Mouse (Mus musculus) neural tube, embryonic 12.5 days (tissue): ENCODE data around the gene Sec11a. TPM values are rescaled to one million over a fixed set of nuclear protein-coding genes. Genes with fewer than 3 reads are reported as not detected.

Experiments
- ATAC-seq: fragments of 200-750 bp; cut with Nextera tagmentation; 2 replicates; pipeline ENCODE4 v1.8.0; 2017; ENCODE audit warnings: low read depth, mild to moderate bottlenecking, moderate TSS enrichment, moderate library complexity; ENCODE audit not compliant: low FRiP score
- H3K27ac ChIP-seq: fragments of 300-500 bp; sonication (generic); 2 replicates; pipeline ENCODE4 v1.5.1; 2016
- H3K27me3 ChIP-seq: fragments of 300-500 bp; sonication (generic); replicated peaks from 2 replicates; pipeline ENCODE4 v1.6.1; 2016; ENCODE audit warnings: mild to moderate bottlenecking
- H3K36me3 ChIP-seq: fragments of 300-500 bp; sonication (generic); 2 replicates; pipeline ENCODE4 v1.6.1; 2016; ENCODE audit warnings: mild to moderate bottlenecking
- H3K4me1 ChIP-seq: fragments of 300-500 bp; sonication (generic); 2 replicates; pipeline ENCODE4 v1.6.1; 2016
- H3K4me2 ChIP-seq: fragments of 300-500 bp; sonication (generic); replicated peaks from 2 replicates; pipeline ENCODE4 v1.6.1; 2016; ENCODE audit warnings: mild to moderate bottlenecking
- H3K4me3 ChIP-seq: fragments of 300-500 bp; sonication (generic); 2 replicates; pipeline ENCODE4 v1.5.1; 2016
- H3K9ac ChIP-seq: fragments of 300-500 bp; sonication (generic); 2 replicates; pipeline ENCODE4 v1.6.1; 2016; ENCODE audit warnings: mild to moderate bottlenecking
- H3K9me3 ChIP-seq: fragments of 300-500 bp; sonication (generic); 2 replicates; pipeline ENCODE4 v1.6.1; 2016; ENCODE audit warnings: mild to moderate bottlenecking
- WGBS: fragments of 180-500 bp; shearing (Covaris S2); methylation state at CpG from one replicate; pipeline ENCODE4 v1.1.7; 2016; 5-methylcytosine and 5-hydroxymethylcytosine counted together
- polyA plus RNA-seq: library from polyadenylated mRNA; unstranded; fragments of >200 nt; fragmentation: Nextera tagmentation; extraction: Ambion mirVana; gene quantifications from 2 replicates; pipeline ENCODE4 v1.2.1, GENCODE M21; 2016

The Sec11a gene
- polyA plus RNA-seq, 1 experiment from 2014 or later = 170 TPM

- H3K4me1 ChIP-seq = peaks cover 9% of the 10 kb centered on the region
- no peaks in the 10 kb centered on the region for H3K9me3 ChIP-seq
- no peak overlapping the region for H3K4me2 ChIP-seq
- WGBS = 37% methylated on average over 9 of the region's 9 CpGs
- no peak overlapping the region for H3K4me3 ChIP-seq
- peaks cover 37% of the 10 kb centered on the region for H3K36me3 ChIP-seq
- no peak overlapping the region for H3K9ac ChIP-seq
- ATAC-seq = peak; percentile 85
- peak overlapping the region; percentile 43; the same call in 1 of the 2 replicates for H3K27ac ChIP-seq
- H3K27me3 ChIP-seq = no peaks in the 10 kb centered on the region
Measured at GRCm38 (mm10) chr7:80889021-80889511, 58.5 kb downstream of the Sec11a start.

GRCm38 (mm10) chr7:80888595-80888994 is 59.0 kb downstream of the Sec11a start:
- H3K4me3 ChIP-seq = no peak overlapping the region
- no peak overlapping the region for H3K4me2 ChIP-seq
- H3K9ac ChIP-seq = no peak overlapping the region
- H3K27ac ChIP-seq = peak overlapping the region; percentile 43; the same call in 1 of the 2 replicates
- H3K36me3 ChIP-seq = peaks cover 33% of the 10 kb centered on the region
- H3K27me3 ChIP-seq = no peaks in the 10 kb centered on the region
- no peaks in the 10 kb centered on the region for H3K9me3 ChIP-seq
- ATAC-seq = peak; percentile 29; the same call in 1 of the 2 replicates
- H3K4me1 ChIP-seq = peaks cover 9% of the 10 kb centered on the region
- 65% methylated on average over 7 of the region's 7 CpGs for WGBS

DNA sequence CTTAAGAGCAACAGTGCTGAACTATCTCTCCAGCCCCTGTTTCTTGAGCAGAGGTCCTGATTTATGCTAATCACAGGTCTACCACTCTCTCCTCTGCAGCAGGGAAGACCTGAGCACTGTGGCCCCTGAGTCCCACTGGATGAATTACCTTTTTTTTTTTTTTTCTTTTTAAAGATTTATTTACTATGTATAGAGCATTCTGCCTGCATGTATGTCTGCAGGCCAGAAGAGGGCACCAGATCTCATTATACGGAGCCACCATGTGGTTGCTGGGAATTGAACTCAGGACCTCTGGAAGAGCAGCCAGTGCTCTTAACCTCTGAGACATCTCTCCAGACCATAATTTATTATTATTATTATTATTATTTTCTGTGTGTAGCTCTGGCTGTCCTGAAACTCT is 61.9 kb downstream of the Sec11a start:
- Histone ChIP-seq H3K27ac (no peak overlapping the region), H3K9me3 (no peaks in the 10 kb centered on the region), H3K27me3 (no peaks in the 10 kb centered on the region), H3K4me3 (no peak overlapping the region), H3K4me1 (peaks cover 9% of the 10 kb centered on the region), H3K36me3 (0 out of 2 replicates have a peak, but pooled peaks cover 5% of the 10 kb centered on the region), H3K9ac (no peak overlapping the region), H3K4me2 (no peak overlapping the region)
- ATAC-seq = no peak
- 38% methylated on average over 1 of the region's 1 CpGs for WGBS

- no peak overlapping the region for H3K9ac ChIP-seq
- H3K27me3 ChIP-seq = no peaks in the 10 kb centered on the region
- H3K27ac ChIP-seq = no peak overlapping the region
- peak; percentile 59 for ATAC-seq
- H3K36me3 ChIP-seq = no peaks in the 10 kb centered on the region
- no peaks in the 10 kb centered on the region for H3K4me1 ChIP-seq
- 28% methylated on average over 14 of the region's 14 CpGs for WGBS
- H3K9me3 ChIP-seq = no peaks in the 10 kb centered on the region
- peak overlapping the region; percentile 31 for H3K4me2 ChIP-seq
- no peak overlapping the region for H3K4me3 ChIP-seq
Measured at GRCm38 (mm10) chr7:80882830-80883505, 64.6 kb downstream of the Sec11a start.

DNA sequence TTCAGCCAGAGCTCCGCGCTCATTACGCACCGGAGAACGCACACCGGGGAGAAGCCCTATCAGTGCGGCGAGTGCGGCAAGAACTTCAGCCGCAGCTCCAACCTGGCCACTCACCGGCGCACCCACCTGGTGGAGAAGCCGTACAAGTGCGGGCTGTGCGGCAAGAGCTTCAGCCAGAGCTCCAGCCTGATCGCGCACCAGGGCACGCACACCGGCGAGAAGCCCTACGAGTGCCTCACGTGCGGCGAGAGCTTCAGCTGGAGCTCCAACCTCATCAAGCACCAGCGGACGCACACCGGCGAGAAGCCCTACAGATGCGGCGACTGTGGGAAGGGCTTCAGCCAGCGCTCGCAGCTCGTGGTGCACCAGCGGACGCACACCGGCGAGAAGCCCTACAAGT is 71.9 kb downstream of the Sec11a start:
- Histone ChIP-seq H3K4me1 (no peaks in the 10 kb centered on the region), H3K4me3 (no peak overlapping the region), H3K4me2 (no peak overlapping the region), H3K27ac (no peak overlapping the region), H3K9me3 (no peaks in the 10 kb centered on the region), H3K27me3 (peaks cover 12% of the 10 kb centered on the region), H3K36me3 (peaks cover 61% of the 10 kb centered on the region), H3K9ac (no peak overlapping the region)
- no peak for ATAC-seq
- WGBS = 27% methylated on average over 37 of the region's 37 CpGs

- Histone ChIP-seq H3K9me3 (no peaks in the 10 kb centered on the region), H3K27me3 (peaks cover 12% of the 10 kb centered on the region), H3K9ac (no peak overlapping the region), H3K36me3 (peaks cover 80% of the 10 kb centered on the region), H3K4me2 (no peak overlapping the region), H3K27ac (no peak overlapping the region), H3K4me3 (no peak overlapping the region), H3K4me1 (no peaks in the 10 kb centered on the region)
- ATAC-seq = no peak
- 93% methylated on average over 2 of the region's 2 CpGs for WGBS
Measured at GRCm38 (mm10) chr7:80873631-80874030, 73.9 kb downstream of the Sec11a start.

GRCm38 (mm10) chr7:80873038-80873437 is 74.5 kb downstream of the Sec11a start:
- WGBS = 85% methylated on average over 5 of the region's 5 CpGs
- Histone ChIP-seq H3K27me3 (peaks cover 12% of the 10 kb centered on the region), H3K4me2 (no peak overlapping the region), H3K9me3 (no peaks in the 10 kb centered on the region), H3K4me3 (no peak overlapping the region), H3K36me3 (peaks cover 86% of the 10 kb centered on the region), H3K27ac (no peak overlapping the region), H3K9ac (no peak overlapping the region), H3K4me1 (no peaks in the 10 kb centered on the region)
- ATAC-seq = no peak

DNA sequence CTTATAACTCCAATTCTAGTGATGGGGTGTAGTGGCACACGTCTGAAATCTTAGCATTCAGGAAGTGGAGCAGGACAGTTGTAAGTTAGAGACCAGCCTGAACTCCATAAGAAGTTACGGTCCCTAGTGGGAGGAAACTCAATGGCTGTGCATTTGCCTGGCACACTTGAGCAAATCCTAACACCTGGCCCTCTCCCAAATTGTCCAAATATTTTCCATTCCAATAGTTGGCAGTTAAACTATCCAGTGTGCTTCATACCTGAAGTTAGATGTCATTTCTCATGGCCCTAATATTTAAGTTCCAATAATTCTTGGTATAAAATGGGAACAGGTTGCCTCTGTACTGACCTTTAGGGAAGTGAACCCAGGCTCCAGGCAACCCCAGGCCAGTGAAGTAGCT is 78.9 kb downstream of the Sec11a start:
- H3K27ac ChIP-seq = no peak overlapping the region
- H3K4me3 ChIP-seq = no peak overlapping the region
- H3K27me3 ChIP-seq = no peaks in the 10 kb centered on the region
- no peak overlapping the region for H3K9ac ChIP-seq
- 93% methylated on average over 2 of the region's 2 CpGs for WGBS
- H3K36me3 ChIP-seq = peaks cover 84% of the 10 kb centered on the region
- H3K4me2 ChIP-seq = no peak overlapping the region
- ATAC-seq = no peak
- H3K4me1 ChIP-seq = peaks cover 19% of the 10 kb centered on the region
- no peaks in the 10 kb centered on the region for H3K9me3 ChIP-seq

- H3K9me3 ChIP-seq = no peaks in the 10 kb centered on the region
- peaks cover 75% of the 10 kb centered on the region for H3K36me3 ChIP-seq
- H3K9ac ChIP-seq = no peak overlapping the region
- WGBS = 92% methylated on average over 7 of the region's 7 CpGs
- H3K27ac ChIP-seq = no peak overlapping the region
- no peaks in the 10 kb centered on the region for H3K27me3 ChIP-seq
- no peak for ATAC-seq
- H3K4me1 ChIP-seq = peaks cover 37% of the 10 kb centered on the region
- no peak overlapping the region for H3K4me2 ChIP-seq
- no peak overlapping the region for H3K4me3 ChIP-seq
Measured at GRCm38 (mm10) chr7:80866514-80867147, 80.9 kb downstream of the Sec11a start.

DNA sequence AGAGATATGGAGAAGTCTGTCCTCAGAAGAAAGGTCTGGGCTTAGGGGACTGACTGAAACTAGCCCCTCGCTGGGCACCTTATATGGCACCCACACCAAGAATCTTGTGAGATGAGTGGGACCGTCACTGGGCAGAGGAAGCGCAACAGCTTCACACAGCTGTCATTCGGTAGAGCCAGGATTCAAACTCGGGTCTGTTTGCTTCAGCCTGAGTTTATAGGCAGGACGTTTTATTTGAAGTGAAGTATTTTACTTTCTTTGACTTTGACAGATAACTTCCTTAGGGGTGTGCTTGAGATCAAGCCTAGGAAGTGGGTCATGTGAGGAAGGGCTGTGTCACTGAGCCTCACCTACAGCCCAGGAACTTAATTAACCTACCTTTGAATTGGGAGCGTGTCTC is 82.1 kb downstream of the Sec11a start:
- no peaks in the 10 kb centered on the region for H3K27me3 ChIP-seq
- WGBS = 95% methylated on average over 7 of the region's 7 CpGs
- no peak for ATAC-seq
- H3K9ac ChIP-seq = no peak overlapping the region
- peaks cover 71% of the 10 kb centered on the region for H3K36me3 ChIP-seq
- H3K4me3 ChIP-seq = no peak overlapping the region
- H3K4me1 ChIP-seq = peaks cover 37% of the 10 kb centered on the region
- H3K9me3 ChIP-seq = no peaks in the 10 kb centered on the region
- no peak overlapping the region for H3K27ac ChIP-seq
- H3K4me2 ChIP-seq = no peak overlapping the region

- Histone ChIP-seq H3K9me3 (no peaks in the 10 kb centered on the region), H3K4me2 (peak overlapping the region; percentile 76), H3K9ac (no peak overlapping the region), H3K4me3 (no peak overlapping the region), H3K4me1 (peaks cover 40% of the 10 kb centered on the region), H3K27ac (no peak overlapping the region), H3K27me3 (no peaks in the 10 kb centered on the region), H3K36me3 (peaks cover 64% of the 10 kb centered on the region)
- no peak for ATAC-seq
- 72% methylated on average over 8 of the region's 8 CpGs for WGBS
Measured at GRCm38 (mm10) chr7:80864831-80865230, 82.7 kb downstream of the Sec11a start.

- Histone ChIP-seq H3K27me3 (no peaks in the 10 kb centered on the region), H3K4me2 (peak overlapping the region; percentile 76), H3K27ac (no peak overlapping the region), H3K4me3 (no peak overlapping the region), H3K9ac (0 out of 2 replicates have a peak overlapping the region, but pooled peaks have one; percentile 6), H3K4me1 (peaks cover 40% of the 10 kb centered on the region), H3K36me3 (peaks cover 57% of the 10 kb centered on the region), H3K9me3 (no peaks in the 10 kb centered on the region)
- 74% methylated on average over 1 of the region's 1 CpGs for WGBS
- ATAC-seq = no peak
Measured at GRCm38 (mm10) chr7:80864151-80864550, 83.4 kb downstream of the Sec11a start.
